Mouse (Mus musculus) right cerebral cortex, adult 18-20 months (tissue): Measurements from ENCODE around the gene Abr.

ENCODE experiments used
- DNase-seq: peaks from one replicate; pipeline ENCODE4 v3.0.0; 2022; ENCODE audit warnings: mixed read lengths

Gene Abr

GRCm38 (mm10) chr11:76484033-76484432 is 138.1 kb downstream of the Abr start:
- no peak for DNase-seq

- DNase-seq = no peak
These were observed 138.9 kb downstream of the Abr start for GRCm38 (mm10) chr11:76483171-76483727.

- DNase-seq = no peak
These were observed 139.4 kb downstream of the Abr start for GRCm38 (mm10) chr11:76482697-76483096.

- DNase-seq = no peak
These were observed 139.9 kb downstream of the Abr start for GRCm38 (mm10) chr11:76482183-76482582.

GRCm38 (mm10) chr11:76479729-76480128 is 142.4 kb downstream of the Abr start:
- DNase-seq = no peak

GRCm38 (mm10) chr11:76478676-76479655 is 143.1 kb downstream of the Abr start:
- no peak for DNase-seq

- no peak for DNase-seq
These were observed 145.0 kb downstream of the Abr start for GRCm38 (mm10) chr11:76477095-76477525.

- DNase-seq = no peak
These were observed 145.6 kb downstream of the Abr start for GRCm38 (mm10) chr11:76476376-76477094.

- no peak for DNase-seq
These were observed 149.5 kb downstream of the Abr start for GRCm38 (mm10) chr11:76472617-76473016.

GRCm38 (mm10) chr11:76469311-76469998 is 152.7 kb downstream of the Abr start:
- DNase-seq = peak; percentile 37

- peak; percentile 77 for DNase-seq
These were observed 153.8 kb downstream of the Abr start for GRCm38 (mm10) chr11:76468347-76468746.

- DNase-seq = no peak
These were observed 154.6 kb downstream of the Abr start for GRCm38 (mm10) chr11:76467487-76468005.

- no peak for DNase-seq
These were observed 155.0 kb downstream of the Abr start for GRCm38 (mm10) chr11:76467073-76467472.

GRCm38 (mm10) chr11:76465879-76466278 is 156.2 kb downstream of the Abr start:
- DNase-seq = no peak

GRCm38 (mm10) chr11:76461696-76462095 is 160.4 kb downstream of the Abr start:
- no peak for DNase-seq

GRCm38 (mm10) chr11:76461201-76461600 is 160.9 kb downstream of the Abr start:
- no peak for DNase-seq

- DNase-seq = no peak
These were observed 162.6 kb downstream of the Abr start for GRCm38 (mm10) chr11:76459489-76459888.

- no peak for DNase-seq
These were observed 163.4 kb downstream of the Abr start for GRCm38 (mm10) chr11:76458730-76459129.

GRCm38 (mm10) chr11:76456897-76457296 is 165.2 kb downstream of the Abr start:
- no peak for DNase-seq

GRCm38 (mm10) chr11:76456233-76456632 is 165.9 kb downstream of the Abr start:
- DNase-seq = peak; percentile 82

GRCm38 (mm10) chr11:76454492-76454891 is 167.6 kb downstream of the Abr start:
- DNase-seq = peak; percentile 72

GRCm38 (mm10) chr11:76450202-76450561 is 171.9 kb downstream of the Abr start:
- DNase-seq = peak; percentile 54
